In genomic region chr15:56076680-56077079, GRCm38 (mm10) we compare ENCODE assay signal across 13 mouse cellular contexts.
"Had no signal": no experiment of that assay in that cellular context is flagged by ENCODE, and none has a peak within 500 bp of the region (broad histone marks: within the 10 kb centered on the region; RNA-seq: fewer than 3 reads in every experiment).

No protein-coding gene starts in this region.

- H3K9me3 ChIP-seq: megakaryocyte, embryonic 14.5 days; midbrain, embryonic 15.5 days had no signal

- H3K4me1 ChIP-seq: megakaryocyte, embryonic 14.5 days had no signal

- H3K27ac ChIP-seq: left cerebral cortex, adult 2 months; macrophage; midbrain, embryonic 15.5 days had no signal

- H3K9ac ChIP-seq: lung, embryonic 14.5 days; midbrain, embryonic 15.5 days had no signal

- ATAC-seq: intestine, postnatal 0 days had no signal

- DNase-seq: kidney, postnatal 14 days; lung, embryonic 14.5 days; lung, postnatal 14 days; right cerebral cortex, adult 18-20 months; right cerebral cortex, postnatal 25 days; thymus, postnatal 36 days had no signal

- H3K4me2 ChIP-seq: liver, embryonic 11.5 days; lung, embryonic 14.5 days; midbrain, embryonic 11.5 days had no signal

- H3K36me3 ChIP-seq: midbrain, embryonic 15.5 days had no signal

- H3K27me3 ChIP-seq: megakaryocyte, embryonic 14.5 days; midbrain, embryonic 15.5 days had no signal

- H3K4me3 ChIP-seq: left cerebral cortex, adult 2 months; megakaryocyte, embryonic 14.5 days; midbrain, embryonic 15.5 days had no signal
